Mouse (Mus musculus): ENCODE measurements at regions not wholly inside any gene's neighbourhood (a gene's known extent, or its start where the extent isn't known, plus 50 kb on each side); places are given as distances from the start of the nearest gene placed in this dataset.
A peak's percentile ranks its signal among the peaks of the same experiment; 100 is the strongest.

- DNase-seq, result no peak
Observed at GRCm38 (mm10) chr12:31173512-31173911, 67.1 kb upstream of the Gm6993 start.

GRCm38 (mm10) chr12:31179536-31179935, 61.0 kb upstream of the Gm6993 start:
- DNase-seq, result no peak

GRCm38 (mm10) chr12:31183632-31184031, 56.9 kb upstream of the Gm6993 start:
- DNase-seq, result peak; percentile 60 to 82

GRCm38 (mm10) chr12:31184217-31184975, 56.2 kb upstream of the Gm6993 start:
- DNase-seq, result peak; percentile 80 to 89

- peak in 1 of 2 experiments; percentile 12 for DNase-seq
Observed at GRCm38 (mm10) chr12:31185177-31185932, 55.2 kb upstream of the Gm6993 start.

DNA sequence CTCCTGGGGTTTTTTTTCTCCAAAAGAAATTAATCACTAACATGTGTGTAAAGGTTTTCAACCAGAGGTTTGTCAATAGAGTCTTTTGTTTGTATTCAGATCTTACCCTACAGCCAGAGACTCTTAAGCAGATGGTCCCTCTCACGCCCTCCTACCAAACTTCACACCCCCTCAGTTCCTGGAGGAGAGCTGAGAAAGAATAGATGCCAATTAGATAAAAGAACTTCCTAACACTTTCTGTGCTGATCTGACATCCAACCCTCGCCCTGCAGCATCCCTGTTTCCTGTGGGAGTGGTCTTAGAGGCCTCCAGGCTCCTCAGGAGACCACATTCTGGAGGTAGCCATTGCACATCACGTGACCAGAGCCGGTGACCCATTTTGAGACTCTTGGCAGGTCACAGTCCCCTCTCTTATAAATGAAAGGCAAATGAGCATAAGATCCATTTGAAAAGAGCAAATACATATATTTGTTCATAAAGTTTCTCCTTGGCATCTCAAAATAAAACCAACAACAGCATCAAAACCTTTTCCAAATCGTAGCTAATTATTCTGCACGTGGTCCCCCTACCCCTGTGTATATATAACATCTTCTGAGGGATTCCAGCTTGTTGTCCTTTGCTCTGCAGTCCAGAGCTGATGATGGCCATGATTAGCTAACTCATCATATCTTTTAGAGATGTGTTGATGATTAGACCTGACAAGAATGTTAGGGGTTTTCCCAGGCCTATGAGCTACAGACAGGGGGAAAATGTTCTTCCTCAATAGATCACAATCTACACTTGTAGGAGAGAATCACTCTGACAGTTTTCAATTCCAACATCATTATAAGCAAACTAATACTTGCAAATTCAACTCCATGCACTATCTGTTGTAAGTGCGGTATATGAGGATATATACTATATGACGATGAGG, 54.4 kb upstream of the Gm6993 start:
- peak in 1 of 2 experiments; percentile 31 for DNase-seq

GRCm38 (mm10) chr12:31188011-31188576, 52.5 kb upstream of the Gm6993 start:
- no peak for DNase-seq

- DNase-seq, result no peak
Observed at GRCm38 (mm10) chr12:31190265-31190664, 50.3 kb upstream of the Gm6993 start.

Measured in heart, adult 18-20 months (tissue).